Mouse (Mus musculus): Measurements from ENCODE around the gene Btnl2. TPM values are rescaled to one million over a fixed set of nuclear protein-coding genes. Genes with fewer than 3 reads are reported as not detected.

The Btnl2 gene
- polyA plus RNA-seq, 1 experiment = not detected

DNA sequence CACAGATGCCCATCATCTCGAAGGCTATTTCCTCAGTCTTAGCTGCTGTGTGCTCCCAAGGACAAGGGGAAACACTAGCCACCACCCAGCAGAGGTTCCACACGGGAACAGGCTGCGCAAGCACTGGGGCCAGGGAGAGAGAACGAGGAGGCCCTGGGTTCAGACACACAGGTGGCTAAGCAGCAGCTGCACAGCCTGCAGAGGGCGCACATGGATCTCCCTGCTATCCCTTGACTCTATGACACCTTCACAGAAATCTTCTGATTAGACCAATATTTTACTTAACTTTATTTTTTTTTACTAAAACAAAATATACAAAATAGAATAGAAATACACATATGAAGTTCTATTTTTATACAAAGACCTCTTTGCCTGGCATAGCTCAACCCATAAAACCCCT, 42.7 kb downstream of the Btnl2 start:
- DNase-seq (ENCODE audit: extremely low spot score in 1 of 2, low spot score in 1 of 2) = no peak

DNA sequence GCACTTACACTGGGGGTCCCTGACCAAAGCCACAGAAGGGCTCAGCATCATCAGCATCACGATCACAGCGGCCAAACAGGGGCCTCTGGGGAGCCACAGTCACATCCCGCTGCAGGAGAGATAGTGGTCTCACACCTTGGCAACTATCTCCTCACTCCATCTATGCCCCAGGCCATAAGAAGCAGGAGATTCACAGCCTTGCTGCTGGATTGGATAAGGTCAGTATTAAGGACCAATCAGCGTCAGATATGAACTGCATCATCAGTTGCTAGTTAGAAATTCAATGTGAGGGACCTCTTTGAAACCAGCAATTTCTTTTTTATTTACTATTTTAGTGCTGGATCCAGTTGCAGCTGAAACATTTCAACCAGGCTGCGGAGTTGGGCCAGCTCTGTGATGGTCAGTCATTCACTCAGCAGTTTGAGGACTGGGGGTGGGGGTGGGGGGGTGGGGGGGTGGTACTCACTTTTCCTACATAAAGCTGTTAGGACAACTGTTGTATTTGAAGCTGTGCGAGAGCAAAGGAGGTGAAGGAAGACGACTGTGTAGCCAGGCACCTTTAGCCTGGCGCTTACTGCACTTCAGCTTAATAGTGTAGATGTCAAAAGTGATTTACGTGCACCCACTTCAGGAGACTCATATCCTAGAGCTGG, 43.6 kb downstream of the Btnl2 start:
- DNase-seq (ENCODE audit: extremely low spot score in 1 of 2, low spot score in 1 of 2) = peak; percentile 46 to 91

DNA sequence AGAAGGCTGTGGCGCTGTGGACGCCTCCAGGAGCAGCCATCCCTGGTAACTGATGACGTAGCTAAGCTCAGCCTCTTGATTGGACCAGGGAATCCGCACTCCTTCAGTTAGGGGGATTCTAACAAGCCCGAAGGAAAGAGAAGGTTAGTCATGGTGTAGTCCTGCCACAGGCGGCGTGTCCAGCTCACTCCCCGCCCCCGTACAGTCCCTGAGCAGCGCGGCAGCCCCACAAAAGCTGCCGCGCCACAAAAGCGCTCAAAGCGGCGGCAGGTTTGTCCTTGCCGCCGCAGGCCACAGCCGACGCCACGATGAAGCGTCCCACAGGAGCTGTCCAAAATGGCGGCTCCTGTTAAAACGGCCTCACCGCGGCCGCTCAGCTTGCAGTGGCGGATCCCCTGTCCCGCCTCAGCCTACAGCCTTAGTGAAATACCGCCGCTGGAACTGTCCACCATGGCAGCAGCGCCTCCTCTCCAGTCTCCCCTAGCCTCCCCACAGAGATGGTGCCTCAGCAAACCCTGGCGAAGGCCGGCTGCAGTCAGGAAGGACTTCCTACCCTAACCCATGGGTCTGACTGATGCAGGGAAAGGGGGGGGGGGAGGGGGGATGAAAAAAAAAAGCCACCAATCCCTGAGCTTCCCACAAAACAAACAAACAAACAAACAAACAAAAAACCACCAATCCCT, 44.2 kb downstream of the Btnl2 start, which contains the start of gene BC051142:
TSS of gene BC051142 (plus strand) at position 110 of the 683 bp plus-strand sequence.
- peak; percentile 82 to 93 for DNase-seq (ENCODE audit: extremely low spot score in 1 of 2, low spot score in 1 of 2)

DNA sequence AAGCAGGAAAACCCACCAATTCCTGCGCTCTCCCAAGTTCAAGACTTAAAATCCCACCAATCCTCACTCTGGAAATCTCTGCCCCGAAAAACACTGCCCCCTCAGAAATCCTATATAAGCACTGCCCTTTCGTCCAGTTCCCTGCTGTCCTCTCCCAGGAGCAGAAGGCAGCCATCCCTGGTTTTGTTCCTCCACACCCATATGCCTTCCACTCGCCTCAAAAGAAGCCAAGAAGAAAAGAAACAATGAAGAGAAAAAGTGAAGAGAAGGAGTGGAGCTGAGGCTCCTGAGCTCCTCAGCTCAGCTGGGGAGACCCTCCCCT, 44.7 kb downstream of the Btnl2 start:
- no peak for DNase-seq (ENCODE audit: extremely low spot score in 1 of 2, low spot score in 1 of 2)

DNA sequence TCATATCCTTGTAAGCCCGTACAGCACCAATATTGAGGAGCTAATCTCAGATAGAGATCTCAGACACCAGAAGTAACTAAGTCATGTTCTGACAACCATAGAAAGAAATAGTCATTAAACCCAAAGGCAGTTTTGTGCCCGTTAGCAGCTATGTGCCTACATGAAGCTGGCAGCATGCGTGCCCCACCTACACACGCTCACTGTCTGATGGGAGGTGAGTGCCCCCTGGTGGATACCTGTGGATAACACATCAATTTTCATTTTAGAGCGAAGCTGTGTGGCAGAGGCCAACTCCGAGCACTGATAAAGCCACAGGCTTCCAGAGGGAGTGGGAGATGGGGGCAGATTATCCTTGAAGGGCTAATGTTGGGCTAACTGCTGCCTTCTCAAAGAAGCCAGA, 56.5 kb downstream of the Btnl2 start:
- DNase-seq (ENCODE audit: extremely low spot score in 1 of 2, low spot score in 1 of 2) = peak; percentile 55 to 91

Other genes starting within 250 kb of the Btnl2 start
- 26.3 and 26.8 TPM in 2 replicates for gene H2-DMa, start 235.3 kb upstream of the Btnl2 start, polyA plus RNA-seq (2012; rRNA removed)
- 167 and 194 TPM in 2 replicates for gene Brd2, start 232.2 kb upstream of the Btnl2 start, polyA plus RNA-seq (2012; rRNA removed)
- gene H2-DMb2, start 211.5 kb upstream of the Btnl2 start, polyA plus RNA-seq (2012; rRNA removed) = 0.99 and 1.1 TPM in 2 replicates
- 3.1 and 3.5 TPM in 2 replicates for gene H2-DMb1, start 201.8 kb upstream of the Btnl2 start, polyA plus RNA-seq (2012; rRNA removed)
- gene Tap1, start 167.3 kb upstream of the Btnl2 start, polyA plus RNA-seq (2012; rRNA removed) = 4.0 and 4.1 TPM in 2 replicates
- gene Psmb9, start 167.1 kb upstream of the Btnl2 start, polyA plus RNA-seq (2012; rRNA removed) = 4.5 and 4.7 TPM in 2 replicates
- gene Psmb8, start 157.1 kb upstream of the Btnl2 start, polyA plus RNA-seq (2012; rRNA removed) = 10.1 and 12.1 TPM in 2 replicates
- 9.1 and 10.1 TPM in 2 replicates for gene Tap2, start 151.3 kb upstream of the Btnl2 start, polyA plus RNA-seq (2012; rRNA removed)
- gene H2-Ob, start 115.9 kb upstream of the Btnl2 start, polyA plus RNA-seq (2012; rRNA removed) = 0.78 and 1.1 TPM in 2 replicates
- 4.7 and 5.2 TPM in 2 replicates for gene H2-Ab1, start 97.1 kb upstream of the Btnl2 start, polyA plus RNA-seq (2012; rRNA removed)
- 3.4 and 3.8 TPM in 2 replicates for gene H2-Aa, start 67.0 kb upstream of the Btnl2 start, polyA plus RNA-seq (2012; rRNA removed)
- gene H2-Eb1, start 49.0 kb upstream of the Btnl2 start, polyA plus RNA-seq (2012; rRNA removed) = 3.2 and 5.1 TPM in 2 replicates
- not detected in 2 replicates for gene H2-Eb2, start 29.2 kb upstream of the Btnl2 start, polyA plus RNA-seq (2012; rRNA removed)
- not detected in 2 replicates for gene Btnl1, start 22.3 kb downstream of the Btnl2 start, polyA plus RNA-seq (2012; rRNA removed)
- gene BC051142, start 44.0 kb downstream of the Btnl2 start, polyA plus RNA-seq (2012; rRNA removed) = 10.7 and 11.1 TPM in 2 replicates
- not detected in 2 replicates for gene Btnl4, start 122.5 kb downstream of the Btnl2 start, polyA plus RNA-seq (2012; rRNA removed)
- gene Btnl6, start 162.5 kb downstream of the Btnl2 start, polyA plus RNA-seq (2012; rRNA removed) = not detected in 2 replicates
- gene Notch4, start 209.4 kb downstream of the Btnl2 start, polyA plus RNA-seq (2012; rRNA removed) = 6.2 and 7.2 TPM in 2 replicates
- 2.8 and 3.4 TPM in 2 replicates for gene Gpsm3, start 235.0 kb downstream of the Btnl2 start, polyA plus RNA-seq (2012; rRNA removed)
- 67.0 and 71.3 TPM in 2 replicates for gene Pbx2, start 236.4 kb downstream of the Btnl2 start, polyA plus RNA-seq (2012; rRNA removed)
- 2.1 TPM in 2 replicates for gene Ager, start 243.0 kb downstream of the Btnl2 start, polyA plus RNA-seq (2012; rRNA removed)
- gene Rnf5, start 248.9 kb downstream of the Btnl2 start, polyA plus RNA-seq (2012; rRNA removed) = 127 and 145 TPM in 2 replicates
- 204 and 229 TPM in 2 replicates for gene Agpat1, start 249.4 kb downstream of the Btnl2 start, polyA plus RNA-seq (2012; rRNA removed)

Data from frontal cortex, adult 2 months (tissue).